Mouse (Mus musculus) forebrain, embryonic 12.5 days (tissue): ENCODE data around the gene Med19. TPM values are rescaled to one million over a fixed set of nuclear protein-coding genes. Genes with fewer than 3 reads are reported as not detected.

Experiments used
- ATAC-seq: fragments of 200-750 bp; cut with Nextera tagmentation; 2 replicates; pipeline ENCODE4 v1.8.0; 2017; ENCODE audit warnings: moderate TSS enrichment; ENCODE audit not compliant: low FRiP score
- H3K27ac ChIP-seq: fragments of 300-500 bp; sonication (generic); 2 replicates; pipeline ENCODE4 v1.5.1; 2016; ENCODE audit warnings: mild to moderate bottlenecking
- H3K27me3 ChIP-seq: fragments of 300-500 bp; sonication (generic); 2 replicates; pipeline ENCODE4 v1.6.1; 2016; ENCODE audit warnings: mild to moderate bottlenecking
- H3K36me3 ChIP-seq: fragments of 300-500 bp; sonication (generic); replicated peaks from 2 replicates; pipeline ENCODE4 v1.6.1; 2016; ENCODE audit warnings: mild to moderate bottlenecking
- H3K4me1 ChIP-seq: fragments of 300-500 bp; sonication (generic); 2 replicates; pipeline ENCODE4 v1.6.1; 2016
- H3K4me2 ChIP-seq: fragments of 300-500 bp; sonication (generic); 2 replicates; pipeline ENCODE4 v1.6.1; 2016; ENCODE audit warnings: mild to moderate bottlenecking, moderate library complexity
- H3K4me3 ChIP-seq: fragments of 300-500 bp; sonication (generic); replicated peaks from 2 replicates; pipeline ENCODE4 v1.5.1; 2016; ENCODE audit warnings: mild to moderate bottlenecking
- H3K9ac ChIP-seq: fragments of 300-500 bp; sonication (generic); 2 replicates; pipeline ENCODE4 v1.6.1; 2016; ENCODE audit warnings: mild to moderate bottlenecking
- H3K9me3 ChIP-seq: fragments of 300-500 bp; sonication (generic); 2 replicates; pipeline ENCODE4 v1.6.1; 2016
- WGBS: fragments of 180-500 bp; shearing (Covaris S2); methylation state at CpG from one replicate; pipeline ENCODE4 v1.1.7; 2016; 5-methylcytosine and 5-hydroxymethylcytosine counted together
- polyA plus RNA-seq: library from polyadenylated mRNA; unstranded; fragments of >200 nt; fragmentation: Nextera tagmentation; extraction: Ambion mirVana; gene quantifications from 2 replicates; pipeline ENCODE4 v1.2.1, GENCODE M21; 2016

The Med19 gene
- polyA plus RNA-seq, 1 experiment from 2014 or later, result 59.3 TPM

DNA sequence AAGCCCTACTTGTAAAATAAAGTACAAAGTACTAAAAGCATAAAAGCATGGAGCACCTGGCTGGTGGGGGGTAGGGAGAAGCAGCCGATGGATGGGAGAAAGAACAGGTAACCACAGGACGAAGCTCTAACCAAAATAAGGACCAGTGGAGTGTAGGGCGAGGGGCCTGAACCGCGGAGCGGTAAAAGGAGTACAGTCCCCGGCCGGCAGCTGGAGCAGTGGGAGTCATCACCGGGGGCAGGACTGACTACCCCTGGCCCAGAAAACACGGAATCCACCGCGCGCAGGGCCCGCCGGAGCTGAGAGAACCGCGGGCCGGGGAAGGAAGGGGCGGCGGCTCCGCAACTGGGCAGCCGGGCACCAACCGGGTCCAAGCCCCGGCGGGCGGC is 36.2 kb downstream of the Med19 start:
- Histone ChIP-seq H3K9ac (peak overlapping the region; percentile 96), H3K4me1 (peaks cover 29% of the 10 kb centered on the region), H3K4me3 (peak overlapping the region; percentile 93), H3K27ac (peak overlapping the region; percentile 98), H3K36me3 (peaks cover 15% of the 10 kb centered on the region), H3K27me3 (no peaks in the 10 kb centered on the region), H3K4me2 (peak overlapping the region; percentile 73), H3K9me3 (no peaks in the 10 kb centered on the region)
- ATAC-seq, result peak; percentile 18; the same call in 1 of the 2 replicates
- under 1% methylated on average over 16 of the region's 26 CpGs for WGBS

DNA sequence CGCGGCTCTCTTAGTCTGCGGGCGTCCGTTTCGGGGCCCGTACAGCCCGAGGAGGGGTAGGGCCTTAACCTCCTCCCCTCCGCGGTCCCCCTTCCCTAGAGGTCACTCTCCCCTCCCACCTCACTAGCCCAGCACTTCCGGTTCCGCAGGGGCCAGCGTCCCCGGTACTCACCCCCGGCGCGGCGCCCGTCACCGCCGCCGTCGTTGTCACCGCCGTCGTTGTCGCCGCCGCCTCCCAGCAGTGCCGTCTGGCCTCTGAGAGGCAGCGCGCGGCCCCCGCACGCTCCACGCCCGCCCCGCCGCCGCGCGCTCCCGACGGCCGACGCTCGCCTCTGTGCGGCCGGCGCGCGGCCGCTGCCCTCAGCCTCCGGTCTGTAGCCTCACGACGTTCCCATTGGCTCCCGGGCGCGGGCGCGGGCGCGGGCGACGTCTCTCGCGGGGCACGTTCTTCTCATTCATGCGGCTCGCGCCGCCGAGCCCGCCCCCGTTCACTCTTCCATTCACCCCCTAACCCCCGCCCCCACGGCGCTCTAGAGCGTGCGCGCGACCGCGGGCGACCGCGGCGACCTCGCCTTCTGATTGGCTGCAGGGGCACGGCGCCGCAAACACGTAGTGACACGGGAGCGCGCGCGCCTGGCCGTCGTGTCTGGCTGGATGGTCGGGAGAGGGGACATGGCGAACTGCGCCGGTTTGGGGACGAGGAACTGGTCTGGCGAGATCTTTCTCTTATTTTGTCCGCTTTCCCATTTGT is 36.8 kb downstream of the Med19 start, which contains the start of gene Zdhhc5:
Gene Zdhhc5 (minus strand): TSS at position 370 of the 751 bp plus-strand sequence.
- H3K27ac ChIP-seq, result peak within 1 kb of the TSS; percentile 98
- 0% methylated on average over 89 of the region's 107 CpGs for WGBS
- peak within 1 kb of the TSS; percentile 79 for H3K4me2 ChIP-seq
- ATAC-seq, result peak; percentile 97
- H3K4me1 ChIP-seq, result peaks cover 25% of the 10 kb centered on the region
- peaks cover 11% of the 10 kb centered on the region for H3K36me3 ChIP-seq
- no peaks in the 10 kb centered on the region for H3K27me3 ChIP-seq
- peak within 1 kb of the TSS; percentile 96 for H3K9ac ChIP-seq
- peak within 1 kb of the TSS; percentile 93 for H3K4me3 ChIP-seq
- no peaks in the 10 kb centered on the region for H3K9me3 ChIP-seq

DNA sequence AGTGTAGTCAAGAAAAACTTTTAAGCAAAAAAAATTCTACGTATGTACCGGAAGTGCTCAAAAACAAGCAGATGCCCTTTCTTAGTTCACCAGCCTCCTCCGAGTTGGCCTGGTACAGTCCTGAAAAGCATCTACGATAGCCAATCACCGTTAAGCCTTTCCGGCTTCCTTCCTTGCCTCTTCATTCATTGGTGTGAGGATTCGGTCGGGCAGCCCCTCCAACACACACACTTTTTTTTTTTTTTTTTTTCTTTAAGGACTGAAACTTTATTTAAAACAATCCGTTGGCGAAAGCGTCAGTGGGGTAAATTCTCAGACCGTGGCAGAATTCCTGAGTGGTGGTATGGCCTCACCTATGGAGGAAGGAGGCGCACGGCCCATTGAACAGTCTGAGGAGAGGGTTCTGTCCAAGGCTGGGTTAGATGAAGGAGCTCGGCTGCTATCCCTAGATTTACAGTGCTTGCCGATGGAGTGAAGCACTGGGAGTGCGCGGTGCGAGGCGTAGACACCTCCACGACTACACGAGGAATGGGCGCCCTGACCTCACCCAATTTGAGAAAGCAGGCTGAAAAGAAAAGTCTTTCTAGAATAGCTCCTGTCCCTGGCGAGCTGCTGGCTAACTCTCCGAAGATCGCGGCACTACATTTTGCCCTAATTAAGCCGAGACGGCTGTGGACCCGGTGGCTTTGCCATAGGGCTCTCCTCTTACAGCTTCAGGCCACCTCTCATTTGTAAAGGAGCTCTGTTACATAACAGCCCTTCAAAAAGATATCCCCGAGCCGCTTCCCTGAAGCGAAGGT is 37.6 kb downstream of the Med19 start:
- peak overlapping the region; percentile 93 for H3K4me3 ChIP-seq
- H3K36me3 ChIP-seq, result peaks cover 3% of the 10 kb centered on the region; the same call in 1 of the 2 replicates
- H3K27ac ChIP-seq, result peak overlapping the region; percentile 98
- peak overlapping the region; percentile 79 for H3K4me2 ChIP-seq
- H3K4me1 ChIP-seq, result peaks cover 22% of the 10 kb centered on the region
- no peaks in the 10 kb centered on the region for H3K9me3 ChIP-seq
- WGBS, result under 1% methylated on average over 33 of the region's 33 CpGs
- H3K9ac ChIP-seq, result peak overlapping the region; percentile 96
- H3K27me3 ChIP-seq, result no peaks in the 10 kb centered on the region
- peak; percentile 94 for ATAC-seq

DNA sequence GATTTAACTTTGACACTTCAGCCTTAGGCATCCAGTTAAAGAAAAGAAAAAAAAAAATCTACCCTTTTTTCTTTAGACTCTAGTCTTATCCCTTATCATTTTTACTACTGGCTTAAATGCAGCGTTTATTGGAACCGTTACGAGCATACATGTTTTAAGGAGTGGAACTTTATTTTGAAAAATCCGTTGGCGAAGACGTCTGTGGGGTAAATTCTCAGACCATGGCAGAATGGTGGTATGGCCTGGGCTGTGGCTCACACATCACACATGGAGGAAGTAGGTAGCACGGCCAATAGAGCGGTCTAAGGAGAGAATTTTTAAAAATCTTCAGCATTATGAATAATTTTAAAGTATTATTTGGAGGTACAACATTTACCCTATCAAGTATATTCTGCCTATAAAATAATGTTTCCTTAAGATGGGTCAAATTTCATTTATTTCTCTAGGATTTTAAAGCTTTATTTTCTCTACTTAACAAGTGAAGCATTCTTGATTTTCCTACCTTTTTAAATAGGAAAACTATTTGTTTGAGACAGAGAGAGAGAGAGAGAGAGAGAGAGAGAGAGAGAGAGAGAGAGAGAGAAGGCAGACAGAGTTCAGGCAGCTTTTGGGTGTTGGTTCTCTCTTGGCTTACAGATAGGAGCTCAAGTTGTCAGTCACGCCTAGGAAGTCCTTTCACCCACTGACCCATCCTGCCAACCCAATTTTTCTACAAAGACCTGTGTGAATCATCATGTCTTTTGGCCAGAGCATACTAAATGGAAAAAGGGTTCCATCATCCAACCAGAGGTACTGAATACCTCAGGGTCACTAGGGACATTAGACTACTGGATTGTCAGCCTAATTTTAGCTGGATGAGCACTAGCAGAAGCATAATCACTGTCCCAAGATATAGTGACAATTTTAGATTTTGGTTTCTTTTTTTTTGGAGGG is 38.5 kb downstream of the Med19 start:
- 34% methylated on average over 9 of the region's 9 CpGs for WGBS
- ATAC-seq, result no peak
- no peaks in the 10 kb centered on the region for H3K27me3 ChIP-seq

DNA sequence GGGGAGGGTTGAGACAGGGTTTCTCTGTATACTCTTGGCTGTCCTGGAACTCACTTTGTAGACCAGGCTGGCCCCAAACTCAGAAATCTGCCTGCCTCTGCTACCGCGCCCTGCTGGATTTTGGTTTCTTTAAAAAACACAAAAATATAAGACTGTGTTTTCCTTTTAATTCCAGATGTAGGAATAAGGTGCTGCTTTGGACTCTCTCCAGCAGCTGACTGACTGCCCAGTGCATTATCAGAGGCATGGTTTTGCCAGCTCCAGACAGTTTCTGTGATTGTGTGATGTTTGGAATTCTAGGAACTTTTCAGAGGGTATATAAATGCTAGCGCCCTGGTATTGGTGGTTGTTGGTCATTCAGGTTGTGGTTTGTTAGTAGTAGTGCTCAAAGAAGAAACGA is 39.2 kb downstream of the Med19 start:
- Histone ChIP-seq H3K4me3 (no peak overlapping the region), H3K27ac (no peak overlapping the region), H3K27me3 (no peaks in the 10 kb centered on the region), H3K36me3 (peaks cover 9% of the 10 kb centered on the region; the same call in 1 of the 2 replicates), H3K9me3 (no peaks in the 10 kb centered on the region), H3K9ac (no peak overlapping the region), H3K4me1 (peaks cover 20% of the 10 kb centered on the region), H3K4me2 (no peak overlapping the region)
- ATAC-seq, result no peak
- 94% methylated on average over 4 of the region's 4 CpGs for WGBS

More for the DNA sequence above, 38.5 kb downstream of the Med19 start:
- Histone ChIP-seq H3K4me3 (peak overlapping the region; percentile 93), H3K9ac (peak overlapping the region; percentile 65), H3K36me3 (peaks cover 7% of the 10 kb centered on the region; the same call in 1 of the 2 replicates), H3K4me1 (peaks cover 22% of the 10 kb centered on the region), H3K4me2 (peak overlapping the region; percentile 79), H3K27ac (peak overlapping the region; percentile 98; the same call in 1 of the 2 replicates), H3K9me3 (no peaks in the 10 kb centered on the region)

DNA sequence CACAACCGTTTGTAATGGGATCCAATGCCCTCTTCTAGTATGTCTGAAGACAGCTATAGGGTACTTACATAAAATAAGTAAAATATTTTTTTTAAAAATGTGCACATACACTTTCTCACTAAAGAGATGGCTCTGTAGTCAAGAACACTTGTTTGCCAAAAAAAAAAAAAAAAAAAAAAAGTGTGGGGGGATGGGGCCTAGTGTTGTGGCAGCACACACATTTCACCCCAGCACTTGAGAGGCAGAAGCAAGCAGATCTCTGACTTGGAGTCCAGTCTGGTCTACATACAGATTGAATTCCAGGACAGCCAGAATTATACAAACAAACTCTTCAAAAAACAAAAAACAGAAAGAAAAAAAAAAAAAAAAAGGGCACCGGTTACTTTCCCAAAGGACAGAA is 42.5 kb downstream of the Med19 start:
- Histone ChIP-seq H3K4me2 (no peak overlapping the region), H3K9ac (no peak overlapping the region), H3K27me3 (no peaks in the 10 kb centered on the region), H3K4me3 (no peak overlapping the region), H3K4me1 (peaks cover 10% of the 10 kb centered on the region), H3K9me3 (no peaks in the 10 kb centered on the region), H3K27ac (no peak overlapping the region), H3K36me3 (peaks cover 32% of the 10 kb centered on the region)
- ATAC-seq, result no peak
- 93% methylated on average over 2 of the region's 2 CpGs for WGBS

DNA sequence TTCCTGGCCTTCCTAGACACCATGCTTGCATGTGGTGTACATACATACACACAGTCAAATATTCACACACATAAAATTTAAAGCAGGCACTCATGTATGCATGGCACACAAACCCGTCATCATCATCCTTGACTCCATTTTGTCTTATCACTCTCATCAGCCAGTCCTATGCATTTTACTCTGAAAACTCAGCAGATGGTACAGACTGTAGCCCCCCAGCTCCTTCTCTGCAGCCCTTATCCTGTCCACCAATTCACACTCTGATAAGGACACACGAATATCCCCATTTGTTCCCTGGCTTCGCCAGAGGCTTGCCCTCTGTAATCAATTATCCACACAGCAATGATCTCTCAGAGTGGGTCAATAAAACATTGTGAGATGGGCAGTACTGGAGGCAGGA is 43.0 kb downstream of the Med19 start:
- 90% methylated on average over 3 of the region's 3 CpGs for WGBS
- Histone ChIP-seq H3K4me3 (no peak overlapping the region), H3K36me3 (peaks cover 34% of the 10 kb centered on the region), H3K9ac (no peak overlapping the region), H3K27ac (no peak overlapping the region), H3K9me3 (no peaks in the 10 kb centered on the region), H3K4me2 (no peak overlapping the region), H3K4me1 (peaks cover 15% of the 10 kb centered on the region), H3K27me3 (no peaks in the 10 kb centered on the region)
- ATAC-seq, result no peak

DNA sequence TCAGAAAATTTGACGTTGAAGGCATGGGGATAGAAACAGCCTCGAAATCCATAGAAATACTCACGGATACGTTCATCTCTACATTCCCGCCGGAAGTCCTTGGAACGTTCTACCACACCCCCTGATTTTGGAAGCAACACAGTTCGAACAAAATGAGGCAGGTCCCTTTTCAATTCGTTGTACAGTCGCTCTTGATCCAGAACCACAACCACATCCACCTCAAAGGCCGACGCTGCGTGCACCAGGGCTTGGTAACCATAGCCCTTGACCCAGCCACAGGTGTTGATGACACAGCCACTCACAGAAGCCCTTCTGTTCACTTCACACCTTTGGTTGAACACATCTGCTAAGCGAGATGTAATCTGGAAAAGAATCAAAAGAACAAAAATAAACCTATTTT is 45.7 kb downstream of the Med19 start:
- WGBS, result 95% methylated on average over 14 of the region's 14 CpGs
- peaks cover 22% of the 10 kb centered on the region for H3K4me1 ChIP-seq
- ATAC-seq, result no peak
- H3K4me2 ChIP-seq, result no peak overlapping the region
- no peaks in the 10 kb centered on the region for H3K9me3 ChIP-seq
- H3K36me3 ChIP-seq, result peaks cover 34% of the 10 kb centered on the region
- no peaks in the 10 kb centered on the region for H3K27me3 ChIP-seq
- no peak overlapping the region for H3K9ac ChIP-seq
- H3K27ac ChIP-seq, result no peak overlapping the region
- H3K4me3 ChIP-seq, result no peak overlapping the region

DNA sequence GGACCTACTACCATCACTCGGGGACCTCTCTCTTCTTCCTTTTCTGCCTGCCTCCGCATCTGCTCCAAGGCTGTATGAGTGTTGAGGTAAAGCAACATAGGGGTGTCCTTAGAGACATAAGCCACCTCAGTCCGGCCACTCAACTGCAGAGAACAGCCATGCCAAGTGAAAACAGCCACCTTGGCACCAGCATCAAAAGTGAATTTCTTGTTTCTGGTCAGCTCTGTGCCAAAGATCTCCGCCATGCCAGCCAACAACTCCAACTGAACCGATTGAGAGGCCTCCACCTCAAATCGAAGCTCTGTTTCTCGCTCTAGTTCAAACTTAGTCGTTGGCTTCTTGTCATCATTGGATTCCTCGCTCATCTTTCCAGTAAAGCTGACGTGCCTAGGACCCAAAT is 47.6 kb downstream of the Med19 start:
- no peaks in the 10 kb centered on the region for H3K27me3 ChIP-seq
- H3K9ac ChIP-seq, result no peak overlapping the region
- H3K27ac ChIP-seq, result no peak overlapping the region
- H3K4me2 ChIP-seq, result peak overlapping the region; percentile 68; the same call in 1 of the 2 replicates
- no peak for ATAC-seq
- no peaks in the 10 kb centered on the region for H3K9me3 ChIP-seq
- peaks cover 34% of the 10 kb centered on the region for H3K36me3 ChIP-seq
- 93% methylated on average over 10 of the region's 10 CpGs for WGBS
- peaks cover 22% of the 10 kb centered on the region for H3K4me1 ChIP-seq
- peak overlapping the region; percentile 56 for H3K4me3 ChIP-seq

DNA sequence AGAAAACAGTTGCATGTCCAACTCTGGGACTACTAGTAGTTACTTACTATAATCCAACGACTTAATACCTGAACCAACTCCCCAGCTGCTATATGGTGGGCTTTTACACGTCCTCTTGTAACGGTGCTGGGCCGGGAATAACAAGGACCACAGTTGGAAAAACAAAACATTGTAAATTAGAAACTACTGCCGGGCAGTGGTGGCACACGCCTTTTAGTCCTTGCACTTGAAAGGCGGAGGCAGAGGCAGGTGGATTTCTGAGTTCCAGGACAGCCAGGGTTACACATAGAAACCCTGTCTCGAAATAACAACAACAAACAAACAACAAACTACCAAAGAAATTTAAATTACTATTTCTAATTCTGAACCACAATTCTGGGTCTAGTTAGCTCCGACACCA is 48.5 kb downstream of the Med19 start:
- Histone ChIP-seq H3K4me1 (peaks cover 22% of the 10 kb centered on the region), H3K27me3 (no peaks in the 10 kb centered on the region), H3K9ac (peak overlapping the region; percentile 61), H3K9me3 (no peaks in the 10 kb centered on the region), H3K36me3 (peaks cover 27% of the 10 kb centered on the region), H3K4me3 (peak overlapping the region; percentile 56), H3K4me2 (peak overlapping the region; percentile 68), H3K27ac (no peak overlapping the region)
- ATAC-seq, result 0 out of 2 replicates have a peak, but pooled peaks have one; percentile 1
- WGBS, result 7% methylated on average over 9 of the region's 9 CpGs

DNA sequence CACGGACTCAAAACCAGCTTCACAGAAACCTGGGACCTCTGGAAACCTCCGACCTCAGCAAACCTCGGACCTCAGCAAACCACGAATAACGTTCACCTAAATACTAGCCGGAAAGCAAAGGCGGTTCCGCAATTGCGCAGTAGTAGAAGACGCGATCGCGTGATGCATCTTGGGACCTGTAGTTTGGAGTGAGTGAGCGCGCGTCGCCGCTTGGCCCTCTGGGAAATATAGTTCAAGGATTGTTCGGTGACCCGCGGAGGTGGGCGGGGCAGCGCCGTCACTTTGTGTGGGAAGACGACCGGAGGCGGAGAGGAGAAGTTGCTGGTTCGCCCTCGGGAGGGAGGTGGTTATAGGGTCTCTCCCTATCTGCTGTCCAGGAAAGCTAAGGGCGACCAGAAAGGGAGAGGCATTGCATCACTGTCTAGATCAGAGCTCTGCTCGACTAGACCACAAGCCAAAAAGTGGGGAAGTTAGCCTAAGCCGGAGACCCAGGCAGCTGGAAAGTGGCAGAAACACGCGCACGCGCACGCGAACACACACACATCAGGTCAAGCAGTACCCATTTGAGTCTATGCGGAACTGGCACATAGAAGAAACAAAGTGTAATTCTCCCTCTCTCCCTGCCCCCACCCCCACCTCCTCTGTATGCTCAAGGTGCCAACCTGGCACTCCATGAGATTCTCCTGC is 49.1 kb downstream of the Med19 start, which contains the start of gene Clp1:
Gene Clp1 (minus strand): TSS at position 179 of the 687 bp plus-strand sequence.
- H3K4me1 ChIP-seq, result peaks cover 22% of the 10 kb centered on the region
- H3K27ac ChIP-seq, result peak within 1 kb of the TSS; percentile 89
- H3K9me3 ChIP-seq, result no peaks in the 10 kb centered on the region
- WGBS, result under 1% methylated on average over 39 of the region's 39 CpGs
- peak; percentile 97 for ATAC-seq
- peak within 1 kb of the TSS; percentile 68 for H3K4me2 ChIP-seq
- H3K9ac ChIP-seq, result peak within 1 kb of the TSS; percentile 61
- no peaks in the 10 kb centered on the region for H3K27me3 ChIP-seq
- peaks cover 25% of the 10 kb centered on the region for H3K36me3 ChIP-seq
- peak within 1 kb of the TSS; percentile 56 for H3K4me3 ChIP-seq
